Mouse (Mus musculus) neural tube, embryonic 14.5 days (tissue): ENCODE measurements around the gene Tnrc6b. TPM values are rescaled to one million over a fixed set of nuclear protein-coding genes. Genes with fewer than 3 reads are reported as not detected.
"Not testable (repeated sequence)": the region's sequence is repeated elsewhere in the genome, so short reads cannot be mapped to it uniquely, and the experiment has no call there.

Experiments used
- ATAC-seq: fragments of 200-750 bp; cut with Nextera tagmentation; 2 replicates; pipeline ENCODE4 v1.8.0; 2017; ENCODE audit warnings: low read depth, mild to moderate bottlenecking, moderate TSS enrichment, moderate library complexity
- H3K27ac ChIP-seq: fragments of 300-500 bp; sonication (generic); 2 replicates; pipeline ENCODE4 v1.5.1; 2014; ENCODE audit warnings: low read depth, mild to moderate bottlenecking, control low read depth, low read length, moderate library complexity, mixed read lengths
- H3K27me3 ChIP-seq: fragments of 300-500 bp; sonication (generic); 2 replicates; pipeline ENCODE4 v1.6.1; 2014; ENCODE audit warnings: low read length; ENCODE audit not compliant: control insufficient read depth, insufficient read depth
- H3K36me3 ChIP-seq: fragments of 300-500 bp; sonication (generic); 2 replicates; pipeline ENCODE4 v1.6.1; 2014; ENCODE audit warnings: low read length, mixed read lengths; ENCODE audit not compliant: control insufficient read depth, insufficient read depth
- H3K4me1 ChIP-seq: fragments of 300-500 bp; sonication (generic); 2 replicates; pipeline ENCODE4 v1.6.1; 2014; ENCODE audit warnings: low read length; ENCODE audit not compliant: control insufficient read depth, insufficient read depth
- H3K4me2 ChIP-seq: fragments of 300-500 bp; sonication (generic); 2 replicates; pipeline ENCODE4 v1.6.1; 2014; ENCODE audit warnings: mild to moderate bottlenecking, low read depth, low read length, control low read depth
- H3K4me3 ChIP-seq: fragments of 300-500 bp; sonication (generic); 2 replicates; pipeline ENCODE4 v1.5.1; 2014; ENCODE audit warnings: low read depth, low read length, control low read depth, mixed read lengths
- H3K9ac ChIP-seq: fragments of 300-500 bp; sonication (generic); replicated peaks from 2 replicates; pipeline ENCODE4 v1.6.1; 2014; ENCODE audit warnings: low read depth, mild to moderate bottlenecking, control low read depth, low read length, mixed read lengths
- H3K9me3 ChIP-seq: fragments of 300-500 bp; sonication (generic); 2 replicates; pipeline ENCODE4 v1.6.1; 2016; ENCODE audit warnings: low read length; ENCODE audit not compliant: control insufficient read depth
- WGBS: fragments of 180-500 bp; shearing (Covaris S2); extraction: QIAGEN DNeasy Blood & Tissue Kit; methylation state at CpG from one replicate; pipeline ENCODE4 v1.1.7; 2014; 5-methylcytosine and 5-hydroxymethylcytosine counted together
- polyA plus RNA-seq: library from polyadenylated mRNA; unstranded; fragments of >200 nt; fragmentation: Nextera tagmentation; extraction: Ambion mirVana; gene quantifications from 2 replicates; pipeline ENCODE4 v1.2.1, GENCODE M21; 2014

Gene Tnrc6b
- polyA plus RNA-seq, 1 experiment from 2014 or later, result 26.5 TPM

DNA sequence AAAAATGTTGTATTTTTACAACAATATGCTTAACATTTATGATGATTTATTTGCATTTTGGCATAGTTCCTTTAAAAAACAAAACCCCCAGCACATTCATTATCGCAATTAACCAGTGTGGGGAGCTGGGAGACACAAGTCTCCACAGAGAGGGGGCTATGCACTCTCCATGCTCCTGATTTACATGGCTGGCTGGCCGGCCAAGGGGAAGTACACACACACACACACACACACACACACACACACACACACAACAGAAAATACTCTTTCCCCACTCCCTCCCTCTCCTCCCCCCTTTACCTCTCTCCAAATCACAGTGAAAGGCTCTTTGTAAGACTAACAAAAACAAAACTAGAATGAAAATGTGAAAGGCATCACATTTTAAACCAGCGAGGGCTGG lies 11.3 kb downstream of the Tnrc6b start:
- 53% methylated on average over 3 of the region's 3 CpGs for WGBS
- H3K4me2 ChIP-seq, result no peak overlapping the region
- no peaks in the 10 kb centered on the region for H3K36me3 ChIP-seq
- H3K9me3 ChIP-seq, result no peaks in the 10 kb centered on the region
- no peaks in the 10 kb centered on the region for H3K27me3 ChIP-seq
- H3K27ac ChIP-seq, result no peak overlapping the region
- H3K4me1 ChIP-seq, result no peaks in the 10 kb centered on the region
- no peak overlapping the region for H3K4me3 ChIP-seq
- H3K9ac ChIP-seq, result no peak overlapping the region
- ATAC-seq, result no peak

DNA sequence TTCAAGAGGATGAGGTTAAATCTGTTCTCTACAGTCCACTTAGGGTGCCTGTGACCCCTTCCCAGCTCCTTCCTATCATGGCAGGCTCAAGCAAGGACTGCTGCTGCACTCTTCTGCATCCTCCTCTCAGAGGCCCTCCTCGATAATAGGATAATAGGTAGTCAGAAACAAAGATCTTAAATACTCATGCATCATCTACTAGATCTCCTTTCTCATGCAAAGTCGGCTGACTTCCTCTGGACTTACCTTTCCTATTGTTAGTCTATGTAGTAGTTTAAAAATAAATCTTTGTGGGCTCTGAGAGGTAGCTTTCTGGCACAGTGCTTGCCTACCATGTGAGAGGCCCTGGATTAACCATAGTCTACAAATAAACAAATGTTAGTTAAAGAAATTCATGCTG lies 18.4 kb downstream of the Tnrc6b start:
- Histone ChIP-seq H3K4me2 (no peak overlapping the region), H3K9me3 (no peaks in the 10 kb centered on the region), H3K27me3 (no peaks in the 10 kb centered on the region), H3K36me3 (no peaks in the 10 kb centered on the region), H3K27ac (no peak overlapping the region), H3K4me3 (no peak overlapping the region), H3K9ac (no peak overlapping the region), H3K4me1 (no peaks in the 10 kb centered on the region)
- 75% methylated on average over 2 of the region's 2 CpGs for WGBS
- no peak for ATAC-seq

DNA sequence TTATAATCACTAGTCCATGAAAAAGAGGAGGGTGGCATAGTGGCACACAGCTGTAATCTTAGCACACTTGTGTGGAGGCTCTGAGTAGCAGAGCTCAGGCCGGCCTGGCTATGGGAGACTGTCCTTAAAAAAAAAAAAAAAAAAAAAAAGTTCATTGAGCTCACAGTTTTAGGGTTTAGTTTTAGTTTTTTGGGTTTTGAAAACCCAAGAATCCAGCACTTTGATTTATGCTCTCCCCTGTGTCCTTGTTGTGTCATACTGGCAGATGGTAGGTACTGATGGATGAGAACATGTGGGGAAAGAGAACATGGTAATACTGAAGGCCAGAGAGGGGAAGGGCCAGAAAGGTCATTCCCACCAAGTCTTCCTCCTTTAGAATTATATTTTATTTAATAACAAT lies 19.9 kb downstream of the Tnrc6b start:
- Histone ChIP-seq H3K4me3 (no peak overlapping the region), H3K9me3 (no peaks in the 10 kb centered on the region), H3K4me1 (no peaks in the 10 kb centered on the region), H3K27ac (no peak overlapping the region), H3K27me3 (no peaks in the 10 kb centered on the region), H3K4me2 (no peak overlapping the region), H3K36me3 (no peaks in the 10 kb centered on the region), H3K9ac (no peak overlapping the region)
- 93% methylated on average over 1 of the region's 1 CpGs for WGBS
- ATAC-seq, result no peak

DNA sequence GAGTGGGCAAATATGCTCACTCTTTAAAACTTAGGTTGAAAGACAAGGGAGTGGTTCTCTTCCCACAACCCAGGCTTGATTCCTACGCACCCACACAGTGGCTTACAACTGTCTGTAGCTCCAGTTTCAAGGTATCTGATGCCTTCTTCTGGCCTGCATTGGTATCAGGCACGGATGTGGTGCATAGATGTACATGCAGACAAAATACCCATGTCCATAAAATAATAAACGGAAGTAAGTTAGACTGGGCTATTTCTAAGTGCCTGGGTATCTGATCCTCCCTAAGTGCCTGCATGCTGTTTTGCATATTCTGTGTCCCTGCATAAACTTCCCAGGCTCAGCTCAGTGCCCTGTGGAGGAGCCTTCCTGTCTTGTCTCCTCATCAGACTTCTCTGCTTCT lies 20.4 kb downstream of the Tnrc6b start:
- 80% methylated on average over 3 of the region's 3 CpGs for WGBS
- H3K4me2 ChIP-seq, result no peak overlapping the region
- no peaks in the 10 kb centered on the region for H3K9me3 ChIP-seq
- H3K27me3 ChIP-seq, result no peaks in the 10 kb centered on the region
- H3K4me3 ChIP-seq, result no peak overlapping the region
- H3K36me3 ChIP-seq, result no peaks in the 10 kb centered on the region
- no peaks in the 10 kb centered on the region for H3K4me1 ChIP-seq
- no peak overlapping the region for H3K9ac ChIP-seq
- ATAC-seq, result no peak
- no peak overlapping the region for H3K27ac ChIP-seq

DNA sequence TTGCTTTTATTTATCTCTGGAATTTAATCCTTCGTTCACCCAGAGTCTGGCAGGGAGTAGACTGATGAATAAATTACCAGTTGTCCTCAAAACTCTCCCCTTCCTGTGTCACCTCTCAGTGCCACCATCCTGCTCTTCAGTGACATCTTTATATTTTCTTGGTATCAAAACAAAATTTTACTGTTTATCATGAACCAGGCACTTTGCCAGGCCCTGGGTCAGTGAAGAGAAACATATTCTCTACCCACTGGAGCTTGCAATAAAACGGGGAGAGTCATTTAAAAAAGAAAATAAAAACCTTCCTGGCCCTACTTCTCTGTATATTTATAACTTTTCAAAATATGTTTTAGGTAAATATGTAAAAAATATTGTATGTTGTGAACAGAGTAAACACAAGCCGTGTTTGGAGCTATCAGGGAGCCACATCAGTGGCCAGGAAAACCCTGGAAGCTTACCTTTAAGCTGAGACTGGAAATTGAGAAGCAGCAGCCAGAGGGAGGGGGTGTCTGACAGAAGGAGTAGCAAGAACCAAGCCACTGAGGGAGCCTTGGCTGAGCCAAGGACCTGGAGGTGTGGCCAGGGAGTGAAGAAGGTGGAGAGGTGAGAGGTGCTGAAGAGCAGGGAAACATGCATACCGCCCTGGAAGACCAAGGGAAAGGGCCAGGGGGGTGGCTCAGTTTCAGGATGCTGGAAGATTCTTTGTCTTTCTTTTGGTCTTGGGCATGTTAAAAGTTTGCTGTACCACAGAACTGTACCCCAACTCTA lies 21.3 kb downstream of the Tnrc6b start:
- Histone ChIP-seq H3K27me3 (no peaks in the 10 kb centered on the region), H3K4me3 (no peak overlapping the region), H3K27ac (no peak overlapping the region), H3K36me3 (no peaks in the 10 kb centered on the region), H3K4me1 (no peaks in the 10 kb centered on the region), H3K9ac (no peak overlapping the region), H3K4me2 (no peak overlapping the region), H3K9me3 (no peaks in the 10 kb centered on the region)
- 54% methylated on average over 4 of the region's 4 CpGs for WGBS
- ATAC-seq, result no peak

DNA sequence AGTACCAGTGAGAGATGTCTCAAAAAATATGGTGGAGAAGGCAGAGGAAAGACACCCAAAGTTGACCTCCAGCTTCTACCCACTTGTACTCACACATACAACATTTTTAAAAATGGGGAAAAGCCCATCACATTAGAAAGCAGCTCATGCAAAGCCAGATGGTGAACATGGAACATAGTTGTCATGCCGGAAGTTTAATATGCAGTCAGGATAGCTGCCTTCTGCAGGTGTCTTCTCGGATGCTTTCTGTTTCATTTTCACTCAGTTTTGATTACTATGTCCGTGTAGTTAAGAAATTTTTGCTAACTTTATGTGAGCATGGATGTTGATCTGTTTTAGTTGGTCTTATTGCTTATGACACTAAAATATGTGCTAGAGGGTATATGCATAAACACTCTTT lies 24.2 kb downstream of the Tnrc6b start:
- WGBS, result 89% methylated on average over 3 of the region's 3 CpGs
- no peaks in the 10 kb centered on the region for H3K27me3 ChIP-seq
- no peak overlapping the region for H3K4me3 ChIP-seq
- H3K9me3 ChIP-seq, result no peaks in the 10 kb centered on the region
- no peak for ATAC-seq
- no peaks in the 10 kb centered on the region; the same call in 1 of the 2 replicates for H3K4me1 ChIP-seq
- no peak overlapping the region for H3K27ac ChIP-seq
- no peak overlapping the region for H3K9ac ChIP-seq
- H3K36me3 ChIP-seq, result no peaks in the 10 kb centered on the region
- H3K4me2 ChIP-seq, result no peak overlapping the region

DNA sequence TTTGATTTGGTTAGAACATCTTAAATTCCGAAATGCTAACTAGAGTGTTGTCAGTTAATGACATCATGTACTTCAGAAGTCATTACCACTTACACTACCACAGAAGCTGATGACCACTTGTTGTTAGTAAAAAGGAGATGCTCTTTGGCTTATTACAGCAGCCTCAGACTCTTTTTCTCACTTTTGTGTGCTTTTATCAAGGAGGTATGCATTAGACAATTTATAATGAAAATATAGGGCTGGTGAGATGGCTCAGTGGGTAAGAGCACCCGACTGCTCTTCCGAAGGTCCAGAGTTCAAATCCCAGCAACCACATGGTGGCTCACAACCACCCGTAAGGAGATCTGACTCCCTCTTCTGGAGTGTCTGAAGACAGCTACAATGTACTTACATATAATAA lies 24.6 kb downstream of the Tnrc6b start:
- ATAC-seq, H3K27ac ChIP-seq, H3K36me3 ChIP-seq, H3K27me3 ChIP-seq, H3K4me1 ChIP-seq, H3K4me2 ChIP-seq, H3K4me3 ChIP-seq, H3K9ac ChIP-seq, H3K9me3 ChIP-seq: not testable (repeated sequence)
- WGBS, result 92% methylated on average over 3 of the region's 4 CpGs

DNA sequence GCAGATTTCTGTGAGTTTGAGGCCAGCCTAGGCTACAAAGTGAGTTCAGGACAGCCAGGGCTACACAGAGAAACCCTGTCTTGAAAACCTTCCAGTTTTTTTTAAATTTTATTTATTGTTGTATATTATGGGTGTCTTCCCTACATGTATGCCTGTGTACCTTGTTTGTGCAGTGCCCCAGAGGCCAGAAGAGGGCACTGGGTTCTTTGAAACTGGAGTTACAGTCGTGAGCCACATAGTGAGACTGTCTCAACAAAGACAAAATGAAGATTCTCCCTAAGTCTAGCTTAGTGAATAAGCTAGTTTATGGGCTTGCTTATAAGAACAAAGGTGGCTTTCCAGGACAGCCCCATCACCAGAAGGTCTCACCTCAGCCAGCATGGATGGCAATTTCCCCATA lies 25.4 kb downstream of the Tnrc6b start:
- H3K27me3 ChIP-seq, result no peaks in the 10 kb centered on the region
- WGBS, result 38% methylated on average over 1 of the region's 1 CpGs
- no peak for ATAC-seq

DNA sequence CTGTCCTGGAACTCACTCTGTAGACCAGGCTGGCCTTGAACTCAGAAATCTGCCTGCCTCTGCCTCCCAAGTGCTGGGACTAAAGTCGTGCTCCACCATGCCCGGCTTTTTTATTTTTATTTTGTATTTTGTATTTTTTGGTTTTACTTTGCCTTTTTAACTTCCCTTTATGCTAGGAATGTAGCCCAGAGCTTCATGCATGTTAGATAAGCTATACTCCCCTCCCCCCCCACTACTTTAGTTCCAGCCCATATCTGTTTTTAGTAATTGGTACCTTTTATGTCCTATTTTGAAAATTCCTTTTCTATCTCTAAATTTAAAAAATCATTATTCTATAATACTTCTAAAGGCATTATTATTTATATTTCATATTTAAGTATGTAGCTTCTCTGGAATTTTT lies 27.1 kb downstream of the Tnrc6b start:
- Histone ChIP-seq H3K4me2 (no peak overlapping the region), H3K9ac (no peak overlapping the region), H3K4me3 (no peak overlapping the region), H3K4me1 (no peaks in the 10 kb centered on the region; the same call in 1 of the 2 replicates), H3K36me3 (no peaks in the 10 kb centered on the region), H3K27me3 (no peaks in the 10 kb centered on the region), H3K9me3 (no peaks in the 10 kb centered on the region), H3K27ac (no peak overlapping the region)
- 92% methylated on average over 2 of the region's 2 CpGs for WGBS
- no peak for ATAC-seq

More for the DNA sequence above, 25.4 kb downstream of the Tnrc6b start:
- Histone ChIP-seq H3K4me2 (no peak overlapping the region), H3K27ac (no peak overlapping the region), H3K4me1 (no peaks in the 10 kb centered on the region; the same call in 1 of the 2 replicates), H3K9me3 (no peaks in the 10 kb centered on the region), H3K4me3 (no peak overlapping the region), H3K36me3 (no peaks in the 10 kb centered on the region), H3K9ac (no peak overlapping the region)
